Mouse (Mus musculus): ENCODE results near the gene Echs1.

The Echs1 gene

GRCm38 (mm10) chr7:140060936-140061831 is 55.1 kb downstream of the Echs1 start:
- peak; percentile 52 to 70 for DNase-seq

- DNase-seq = no peak
Measured at GRCm38 (mm10) chr7:140059601-140060000, 56.7 kb downstream of the Echs1 start.

- peak in 1 of 2 experiments; percentile 12 for DNase-seq
Measured at GRCm38 (mm10) chr7:140058528-140058927, 57.7 kb downstream of the Echs1 start.

- peak; percentile 56 to 73 for DNase-seq
Measured at GRCm38 (mm10) chr7:140057413-140058407, 58.6 kb downstream of the Echs1 start.
